Mouse (Mus musculus) liver, embryonic 11.5 days (tissue): ENCODE results near the gene Gm21974. TPM values are rescaled to one million over a fixed set of nuclear protein-coding genes. Genes with fewer than 3 reads are reported as not detected.
A peak's percentile ranks its signal among the peaks of the same experiment; 100 is the strongest.

Source experiments
- ATAC-seq: fragments of 200-750 bp; cut with Nextera tagmentation; replicated peaks from 2 replicates; pipeline ENCODE4 v1.8.0; 2017; ENCODE audit warnings: moderate number of reproducible peaks, mild to moderate bottlenecking, moderate TSS enrichment, moderate library complexity; ENCODE audit not compliant: low FRiP score
- DNase-seq: peaks from one replicate; pipeline ENCODE4 v3.0.0-alpha.2; 2017; ENCODE audit warnings: low spot score
- H3K27ac ChIP-seq: fragments of 300-500 bp; sonication (generic); 2 replicates; pipeline ENCODE4 v1.5.1; 2014; ENCODE audit warnings: mild to moderate bottlenecking, low read depth, low read length, control low read depth
- H3K27me3 ChIP-seq: fragments of 300-500 bp; sonication (generic); replicated peaks from 2 replicates; pipeline ENCODE4 v1.6.1; 2014; ENCODE audit warnings: low read length, mixed read lengths; ENCODE audit not compliant: control insufficient read depth, insufficient read depth
- H3K36me3 ChIP-seq: fragments of 300-500 bp; sonication (generic); 2 replicates; pipeline ENCODE4 v1.6.1; 2014; ENCODE audit warnings: mild to moderate bottlenecking, low read length, moderate library complexity, mixed read lengths; ENCODE audit not compliant: control insufficient read depth, insufficient read depth
- H3K4me1 ChIP-seq: fragments of 300-500 bp; sonication (generic); replicated peaks from 2 replicates; pipeline ENCODE4 v1.6.1; 2014; ENCODE audit warnings: low read length, mixed read lengths; ENCODE audit not compliant: control insufficient read depth, insufficient read depth
- H3K4me2 ChIP-seq: fragments of 300-500 bp; sonication (generic); 2 replicates; pipeline ENCODE4 v1.6.1; 2014; ENCODE audit warnings: mild to moderate bottlenecking, control low read depth, moderate library complexity
- H3K4me3 ChIP-seq: fragments of 300-500 bp; sonication (generic); 2 replicates; pipeline ENCODE4 v1.5.1; 2014; ENCODE audit warnings: low read depth, low read length, control low read depth
- H3K9ac ChIP-seq: fragments of 300-500 bp; sonication (generic); 2 replicates; pipeline ENCODE4 v1.6.1; 2014; ENCODE audit warnings: low read depth, low read length, control low read depth
- H3K9me3 ChIP-seq: fragments of 300-500 bp; sonication (generic); 2 replicates; pipeline ENCODE4 v1.6.1; 2016; ENCODE audit warnings: low read length, inconsistent platforms, mixed read lengths; ENCODE audit not compliant: control insufficient read depth
- WGBS: fragments of 180-500 bp; shearing (Covaris S2); extraction: QIAGEN DNeasy Blood & Tissue Kit; methylation state at CpG from one replicate; pipeline ENCODE4 v1.1.7; 2014; 5-methylcytosine and 5-hydroxymethylcytosine counted together
- polyA plus RNA-seq: library from polyadenylated mRNA; unstranded; fragments of >200 nt; fragmentation: Nextera tagmentation; extraction: Ambion mirVana; gene quantifications from 2 replicates; pipeline ENCODE4 v1.2.1, GENCODE M21; 2014

The Gm21974 gene
- polyA plus RNA-seq, 1 experiment from 2014 or later: 0.08 TPM

DNA sequence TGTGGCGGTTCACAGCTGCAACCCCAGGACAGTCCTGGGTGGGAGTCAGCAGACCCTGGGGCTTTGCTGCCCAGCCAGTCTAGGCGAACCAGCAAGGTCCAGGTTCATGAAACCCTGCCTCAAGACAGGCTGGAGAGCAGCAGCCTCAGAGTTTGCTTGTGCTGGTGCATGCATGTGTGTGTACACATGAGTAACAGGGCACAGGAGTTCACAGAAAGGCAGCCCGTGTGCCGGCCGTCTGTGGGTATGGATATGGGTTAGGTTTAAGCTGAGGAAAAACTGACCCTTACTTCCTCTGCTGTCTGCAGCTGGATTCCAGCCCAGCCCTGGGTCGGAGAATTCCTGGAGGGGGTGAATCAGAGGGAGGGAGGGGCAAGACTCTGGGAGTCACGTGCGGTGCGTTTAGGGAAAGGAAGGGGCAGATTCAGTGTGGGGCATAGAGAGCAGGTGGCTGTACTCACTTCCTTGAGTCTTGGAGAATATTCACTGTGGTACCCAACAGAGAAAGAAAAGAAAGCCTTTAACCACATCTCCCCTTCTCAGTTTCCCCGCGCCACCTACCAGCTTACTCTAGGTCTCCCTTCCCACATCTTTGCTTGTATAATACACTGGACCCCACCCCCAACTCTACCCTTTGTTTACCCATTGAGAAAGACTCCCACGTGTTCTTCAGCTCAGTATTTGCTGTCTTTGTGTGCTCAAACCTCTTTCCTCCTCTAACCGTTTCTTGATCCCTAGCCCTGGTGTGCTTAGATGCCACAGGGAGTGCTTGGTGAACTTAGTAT lies 36.3 kb upstream of the Gm21974 start:
- Histone ChIP-seq H3K27ac (peak overlapping the region; percentile 63; the same call in 1 of the 2 replicates), H3K4me1 (peaks cover 45% of the 10 kb centered on the region), H3K36me3 (no peaks in the 10 kb centered on the region), H3K4me3 (no peak overlapping the region), H3K9ac (0 out of 2 replicates have a peak overlapping the region, but pooled peaks have one; percentile 9), H3K4me2 (peak overlapping the region; percentile 31), H3K9me3 (no peaks in the 10 kb centered on the region), H3K27me3 (no peaks in the 10 kb centered on the region)
- DNase-seq (no peak), ATAC-seq (no peak)
- 41% methylated on average over 13 of the region's 13 CpGs for WGBS

DNA sequence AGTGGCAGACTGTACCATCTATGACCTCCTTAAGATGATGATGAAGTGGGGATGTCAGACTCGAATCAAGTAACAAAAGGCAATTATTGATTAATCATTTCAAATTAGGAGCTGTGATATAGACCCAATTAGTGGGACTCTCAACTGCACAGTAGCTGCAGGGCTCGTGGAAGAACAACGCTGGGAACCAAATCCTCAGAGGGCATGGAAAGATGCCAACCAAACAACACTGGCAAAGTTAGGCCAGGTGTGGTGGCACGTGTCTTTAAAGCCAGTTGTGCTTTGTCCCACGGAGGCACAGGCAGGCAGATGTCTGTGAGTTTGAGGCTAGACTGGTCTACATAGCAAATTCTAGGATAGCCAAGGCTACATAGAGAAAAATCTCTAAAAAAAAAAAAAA lies 35.4 kb upstream of the Gm21974 start:
- Histone ChIP-seq H3K9me3 (no peaks in the 10 kb centered on the region), H3K4me2 (no peak overlapping the region), H3K4me1 (peaks cover 39% of the 10 kb centered on the region), H3K9ac (no peak overlapping the region), H3K36me3 (peaks cover 2% of the 10 kb centered on the region; the same call in 1 of the 2 replicates), H3K27ac (no peak overlapping the region), H3K4me3 (no peak overlapping the region), H3K27me3 (no peaks in the 10 kb centered on the region)
- DNase-seq (no peak), ATAC-seq (no peak)
- 79% methylated on average over 5 of the region's 5 CpGs for WGBS

- peaks cover 3% of the 10 kb centered on the region; the same call in 1 of the 2 replicates for H3K36me3 ChIP-seq
- no peaks in the 10 kb centered on the region for H3K27me3 ChIP-seq
- H3K27ac ChIP-seq: no peak within 1 kb of the TSS
- peak within 1 kb of the TSS; percentile 56 for H3K9ac ChIP-seq
- 14% methylated on average over 6 of the region's 6 CpGs for WGBS
- H3K9me3 ChIP-seq: no peaks in the 10 kb centered on the region
- DNase-seq: no peak
- peak within 1 kb of the TSS; percentile 34 for H3K4me3 ChIP-seq
- ATAC-seq: no peak
- H3K4me2 ChIP-seq: peak within 1 kb of the TSS; percentile 59
- H3K4me1 ChIP-seq: peaks cover 36% of the 10 kb centered on the region
Measured at GRCm38 (mm10) chr7:127929923-127930322, 34.7 kb upstream of the Gm21974 start, which contains the start of gene Prss8. TSS of gene Prss8 (minus strand) at chr7:127930104.

- WGBS: 59% methylated on average over 5 of the region's 5 CpGs
- no peak for DNase-seq
Measured at GRCm38 (mm10) chr7:127928596-127928995, 33.3 kb upstream of the Gm21974 start.

DNA sequence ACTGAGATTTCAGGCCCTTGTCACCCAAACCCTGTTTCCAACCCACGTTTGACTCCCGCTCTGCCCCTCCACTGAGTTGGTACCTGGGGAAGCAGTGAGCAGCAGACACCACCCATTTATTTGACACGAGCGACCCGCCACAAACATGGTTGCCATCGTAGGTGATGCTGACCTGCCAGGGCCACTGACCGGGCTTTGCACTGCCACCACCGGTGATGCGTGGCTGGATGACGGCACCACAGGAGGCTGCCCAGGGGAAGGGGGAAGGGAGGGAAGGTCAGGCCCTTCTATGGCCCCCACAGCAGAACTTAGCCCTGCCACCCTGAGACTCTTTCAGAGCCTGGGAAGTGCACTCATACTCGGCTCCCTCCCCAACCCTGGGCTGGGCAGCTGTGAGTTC lies 32.5 kb upstream of the Gm21974 start:
- Histone ChIP-seq H3K27ac (no peak overlapping the region), H3K9me3 (no peaks in the 10 kb centered on the region), H3K9ac (no peak overlapping the region), H3K4me3 (no peak overlapping the region), H3K27me3 (no peaks in the 10 kb centered on the region), H3K36me3 (peaks cover 9% of the 10 kb centered on the region; the same call in 1 of the 2 replicates), H3K4me1 (peaks cover 25% of the 10 kb centered on the region), H3K4me2 (no peak overlapping the region)
- ATAC-seq (no peak), DNase-seq (no peak)
- WGBS: 92% methylated on average over 11 of the region's 11 CpGs

More at GRCm38 (mm10) chr7:127928596-127928995, 33.3 kb upstream of the Gm21974 start:
- H3K9ac ChIP-seq: no peak overlapping the region
- no peak overlapping the region for H3K27ac ChIP-seq
- H3K27me3 ChIP-seq: no peaks in the 10 kb centered on the region
- no peaks in the 10 kb centered on the region for H3K9me3 ChIP-seq
- H3K4me3 ChIP-seq: no peak overlapping the region
- H3K4me2 ChIP-seq: peak overlapping the region; percentile 59
- peaks cover 3% of the 10 kb centered on the region; the same call in 1 of the 2 replicates for H3K36me3 ChIP-seq
- H3K4me1 ChIP-seq: peaks cover 30% of the 10 kb centered on the region
- ATAC-seq: no peak

GRCm38 (mm10) chr7:127926846-127927245 lies 31.6 kb upstream of the Gm21974 start:
- Histone ChIP-seq H3K36me3 (peaks cover 9% of the 10 kb centered on the region; the same call in 1 of the 2 replicates), H3K9me3 (no peaks in the 10 kb centered on the region), H3K9ac (no peak overlapping the region), H3K27ac (no peak overlapping the region), H3K27me3 (no peaks in the 10 kb centered on the region), H3K4me1 (peaks cover 31% of the 10 kb centered on the region), H3K4me2 (no peak overlapping the region), H3K4me3 (no peak overlapping the region)
- DNase-seq (no peak), ATAC-seq (no peak)
- WGBS: 82% methylated on average over 11 of the region's 11 CpGs

GRCm38 (mm10) chr7:127926066-127926465 lies 30.8 kb upstream of the Gm21974 start:
- Histone ChIP-seq H3K4me3 (no peak overlapping the region), H3K27me3 (no peaks in the 10 kb centered on the region), H3K4me2 (no peak overlapping the region), H3K27ac (no peak overlapping the region), H3K9me3 (no peaks in the 10 kb centered on the region), H3K36me3 (peaks cover 9% of the 10 kb centered on the region; the same call in 1 of the 2 replicates), H3K4me1 (peaks cover 27% of the 10 kb centered on the region), H3K9ac (no peak overlapping the region)
- DNase-seq: no peak
- WGBS: 86% methylated on average over 8 of the region's 8 CpGs
- no peak for ATAC-seq

- WGBS: 82% methylated on average over 5 of the region's 5 CpGs
- Histone ChIP-seq H3K9ac (no peak overlapping the region), H3K27ac (no peak overlapping the region), H3K4me1 (peaks cover 25% of the 10 kb centered on the region), H3K4me3 (no peak overlapping the region), H3K9me3 (no peaks in the 10 kb centered on the region), H3K27me3 (no peaks in the 10 kb centered on the region), H3K4me2 (no peak overlapping the region), H3K36me3 (peaks cover 9% of the 10 kb centered on the region; the same call in 1 of the 2 replicates)
- ATAC-seq: no peak
- no peak for DNase-seq
Measured at GRCm38 (mm10) chr7:127925252-127925651, 30.0 kb upstream of the Gm21974 start.

DNA sequence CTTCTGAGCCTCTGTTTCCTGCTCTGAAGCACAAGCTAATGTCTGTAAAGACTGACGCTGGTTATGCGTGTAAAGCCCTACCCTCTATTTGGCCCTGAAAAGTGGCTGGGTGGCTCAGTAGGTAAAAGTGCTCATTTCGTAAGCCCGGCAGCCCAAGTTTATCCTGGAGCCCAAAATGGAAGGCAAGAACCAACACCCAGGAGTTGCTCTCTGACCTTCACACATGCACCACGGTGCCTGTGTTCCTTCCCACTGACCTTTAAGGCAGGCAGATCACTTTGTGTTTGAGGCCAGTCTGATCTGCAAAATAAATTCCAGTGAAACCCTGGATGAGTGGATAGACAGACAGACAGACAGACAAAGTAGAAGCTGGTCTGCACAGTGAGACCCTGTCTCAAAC lies 28.5 kb upstream of the Gm21974 start:
- no peak for DNase-seq
- Histone ChIP-seq H3K27me3 (no peaks in the 10 kb centered on the region), H3K4me1 (peaks cover 11% of the 10 kb centered on the region; the same call in 1 of the 2 replicates), H3K9me3 (no peaks in the 10 kb centered on the region), H3K36me3 (peaks cover 9% of the 10 kb centered on the region; the same call in 1 of the 2 replicates), H3K4me3 (no peak overlapping the region), H3K27ac (no peak overlapping the region), H3K4me2 (no peak overlapping the region), H3K9ac (no peak overlapping the region)
- WGBS: 86% methylated on average over 5 of the region's 5 CpGs
- no peak for ATAC-seq
